Mouse (Mus musculus) liver, embryonic 14.5 days (tissue): ENCODE measurements at regions not wholly inside any gene's neighbourhood (a gene's known extent, or its start where the extent isn't known, plus 50 kb on each side); places are given as distances from the start of the nearest gene placed in this dataset.

Experiments used
- ATAC-seq: fragments of 200-750 bp; cut with Nextera tagmentation; 2 replicates; pipeline ENCODE4 v1.8.0; 2017; ENCODE audit warnings: moderate number of reproducible peaks, mild to moderate bottlenecking, moderate library complexity; ENCODE audit not compliant: insufficient read depth
- DNase-seq, 3 experiments: peaks; one replicate each; pipeline ENCODE4 v3.0.0-alpha.2; 2012 to 2013; ENCODE audit warnings: low read depth in 3 of 3, low spot score in 3 of 3
- H3K27ac ChIP-seq: fragments of 300-500 bp; sonication (generic); 2 replicates; pipeline ENCODE4 v1.5.1; 2014; ENCODE audit warnings: moderate library complexity, mild to moderate bottlenecking, control low read depth, inconsistent platforms
- H3K27me3 ChIP-seq: fragments of 300-500 bp; sonication (generic); 2 replicates; pipeline ENCODE4 v1.6.1; 2014; ENCODE audit warnings: mild to moderate bottlenecking, low read length, moderate library complexity; ENCODE audit not compliant: control insufficient read depth, insufficient read depth
- H3K36me3 ChIP-seq: fragments of 300-500 bp; sonication (generic); replicated peaks from 2 replicates; pipeline ENCODE4 v1.6.1; 2014; ENCODE audit warnings: low read depth; ENCODE audit not compliant: control insufficient read depth, insufficient read depth
- H3K4me1 ChIP-seq, 2 experiments: fragments of 200-500 bp in 1 of 2; fragments of 300-500 bp in 1 of 2; sonication (generic) in 1 of 2; replicated peaks; 2 replicates each; pipeline ENCODE4 v1.6.1; 2012 to 2014; ENCODE audit warnings: antibody characterized with exemption in 1 of 2, inconsistent platforms in 1 of 2, low read length in 1 of 2; ENCODE audit not compliant: control insufficient read depth in 2 of 2, insufficient read depth in 2 of 2
- H3K4me2 ChIP-seq: fragments of 300-500 bp; sonication (generic); 2 replicates; pipeline ENCODE4 v1.6.1; 2014; ENCODE audit warnings: low read depth, mild to moderate bottlenecking, control low read depth, moderate library complexity
- H3K4me3 ChIP-seq, 2 experiments: fragments of 200-500 bp in 1 of 2; fragments of 300-500 bp in 1 of 2; sonication (generic) in 1 of 2; 2 replicates each; pipeline ENCODE4 v1.5.1; 2012 to 2014; ENCODE audit warnings: low read depth in 2 of 2, low read length in 2 of 2, mild to moderate bottlenecking in 2 of 2, control low read depth in 1 of 2, inconsistent platforms in 1 of 2, moderate library complexity in 1 of 2; ENCODE audit not compliant: insufficient read depth in 1 of 2
- H3K9ac ChIP-seq: fragments of 300-500 bp; sonication (generic); replicated peaks from 2 replicates; pipeline ENCODE4 v1.6.1; 2014; ENCODE audit warnings: mild to moderate bottlenecking, control low read depth, moderate library complexity
- H3K9me3 ChIP-seq: fragments of 300-500 bp; sonication (generic); 2 replicates; pipeline ENCODE4 v1.6.1; 2016; ENCODE audit warnings: low read length, mixed read lengths; ENCODE audit not compliant: control insufficient read depth
- CTCF ChIP-seq: IDR thresholded peaks from 2 replicates; pipeline ENCODE4 v1.5.1; 2016; ENCODE audit warnings: antibody characterized with exemption, low read depth, control low read depth
- EP300 ChIP-seq: IDR thresholded peaks from 2 replicates; pipeline ENCODE4 v1.6.1; 2016; ENCODE audit warnings: antibody characterized with exemption, low read depth
- WGBS: fragments of 180-500 bp; shearing (Covaris S2); extraction: QIAGEN DNeasy Blood & Tissue Kit; methylation state at CpG from one replicate; pipeline ENCODE4 v1.1.7; 2014; ENCODE audit not compliant: insufficient replicate concordance; 5-methylcytosine and 5-hydroxymethylcytosine counted together

DNA sequence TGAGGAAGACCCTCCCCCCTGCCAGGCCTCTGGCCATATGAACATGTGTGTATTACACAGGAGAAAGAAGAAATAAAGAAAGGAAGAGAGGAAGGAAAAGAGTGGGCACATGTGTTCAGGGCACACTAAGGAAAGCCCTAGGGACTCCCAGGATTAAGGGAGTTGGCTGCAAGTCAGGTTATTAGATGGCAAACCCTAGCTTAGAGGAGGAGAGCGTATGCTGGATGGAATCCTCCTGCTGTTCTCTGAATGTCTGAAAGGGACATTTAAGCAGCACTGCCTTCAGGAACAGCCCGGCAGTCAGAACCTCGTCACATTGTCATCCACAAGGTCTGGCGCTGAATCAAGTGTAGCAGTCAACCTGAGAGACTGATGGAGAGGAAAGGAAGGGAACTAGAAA, 98.1 kb upstream of the Ppp1r26 start:
- ATAC-seq (no peak), DNase-seq (no peak)
- H3K4me2 ChIP-seq = no peak overlapping the region
- H3K4me1 ChIP-seq = no peaks in the 10 kb centered on the region
- no peaks in the 10 kb centered on the region for H3K27me3 ChIP-seq
- H3K27ac ChIP-seq = no peak overlapping the region
- TF ChIP-seq EP300 = no peak
- no peak for TF ChIP-seq CTCF
- WGBS = 56% methylated on average over 4 of the region's 4 CpGs
- H3K9me3 ChIP-seq = no peaks in the 10 kb centered on the region
- no peak overlapping the region for H3K4me3 ChIP-seq
- no peak overlapping the region for H3K9ac ChIP-seq
- H3K36me3 ChIP-seq = no peaks in the 10 kb centered on the region

GRCm38 (mm10) chr2:28349911-28350310, 96.7 kb upstream of the Ppp1r26 start:
- DNase-seq (no peak), ATAC-seq (no peak)
- Histone ChIP-seq H3K4me1 (no peaks in the 10 kb centered on the region), H3K9ac (no peak overlapping the region), H3K4me3 (no peak overlapping the region), H3K36me3 (no peaks in the 10 kb centered on the region), H3K27me3 (no peaks in the 10 kb centered on the region), H3K27ac (no peak overlapping the region), H3K9me3 (no peaks in the 10 kb centered on the region), H3K4me2 (no peak overlapping the region)
- no peak for TF ChIP-seq EP300
- no peak for TF ChIP-seq CTCF
- WGBS = 69% methylated on average over 8 of the region's 8 CpGs

DNA sequence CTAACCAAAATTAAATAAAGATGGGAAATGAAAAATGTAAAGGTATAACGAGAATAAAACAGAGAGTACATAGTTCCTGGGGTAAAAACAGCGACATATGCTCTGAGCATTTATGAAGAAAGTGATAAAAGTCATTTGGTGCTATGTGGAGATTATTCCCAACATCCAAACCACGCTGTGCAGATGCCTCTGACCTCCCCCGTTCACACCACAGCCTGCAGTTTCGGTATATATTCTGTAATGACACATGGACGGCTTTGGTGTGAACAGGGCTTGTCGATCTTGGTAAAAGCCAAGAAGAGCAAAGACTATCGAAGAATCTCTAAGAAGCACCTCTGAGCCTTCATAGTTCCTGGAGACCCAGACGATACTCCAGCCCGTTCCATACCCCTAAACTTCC, 95.2 kb upstream of the Ppp1r26 start:
- no peaks in the 10 kb centered on the region for H3K9me3 ChIP-seq
- ATAC-seq (no peak), DNase-seq (no peak)
- TF ChIP-seq EP300 (no peak), CTCF (no peak)
- 67% methylated on average over 10 of the region's 10 CpGs for WGBS
- H3K27me3 ChIP-seq = no peaks in the 10 kb centered on the region
- H3K9ac ChIP-seq = no peak overlapping the region
- H3K4me1 ChIP-seq = no peaks in the 10 kb centered on the region
- no peak overlapping the region for H3K27ac ChIP-seq
- no peaks in the 10 kb centered on the region for H3K36me3 ChIP-seq
- no peak overlapping the region for H3K4me3 ChIP-seq
- H3K4me2 ChIP-seq = no peak overlapping the region

- no peak for ATAC-seq
- H3K27ac ChIP-seq = no peak overlapping the region
- no peaks in the 10 kb centered on the region for H3K36me3 ChIP-seq
- no peak overlapping the region for H3K4me2 ChIP-seq
- 30% methylated on average over 1 of the region's 1 CpGs for WGBS
- no peak for DNase-seq
- no peaks in the 10 kb centered on the region for H3K27me3 ChIP-seq
- no peaks in the 10 kb centered on the region for H3K4me1 ChIP-seq
- no peak overlapping the region for H3K4me3 ChIP-seq
- no peak overlapping the region for H3K9ac ChIP-seq
- no peak for TF ChIP-seq EP300
- no peak for TF ChIP-seq CTCF
- no peaks in the 10 kb centered on the region for H3K9me3 ChIP-seq
These were observed 93.7 kb upstream of the Ppp1r26 start for GRCm38 (mm10) chr2:28352903-28353302.

GRCm38 (mm10) chr2:28362199-28362598, 84.4 kb upstream of the Ppp1r26 start:
- ATAC-seq = no peak
- TF ChIP-seq CTCF (no peak), EP300 (no peak)
- no peak overlapping the region for H3K4me3 ChIP-seq
- H3K27ac ChIP-seq = no peak overlapping the region
- no peak overlapping the region for H3K9ac ChIP-seq
- H3K4me2 ChIP-seq = no peak overlapping the region
- H3K9me3 ChIP-seq = no peaks in the 10 kb centered on the region
- no peaks in the 10 kb centered on the region for H3K36me3 ChIP-seq
- H3K27me3 ChIP-seq = no peaks in the 10 kb centered on the region
- 45% methylated on average over 6 of the region's 6 CpGs for WGBS
- no peaks in the 10 kb centered on the region for H3K4me1 ChIP-seq
- no peak for DNase-seq
